Mouse (Mus musculus) liver, postnatal 0 days (tissue): Measurements from ENCODE around the gene Isg20.

Source experiments
- CTCF ChIP-seq: sonication (generic); IDR thresholded peaks from 2 replicates; pipeline ENCODE4 v1.5.1; 2016; ENCODE audit warnings: antibody characterized with exemption, low read depth
- EP300 ChIP-seq: IDR thresholded peaks from 2 replicates; pipeline ENCODE4 v1.6.1; 2016; ENCODE audit warnings: antibody characterized with exemption, low read depth, mild to moderate bottlenecking

- TF ChIP-seq CTCF, result no peak
- TF ChIP-seq EP300, result no peak
These were observed 18.1 kb upstream of the Isg20 start for GRCm38 (mm10) chr7:78895021-78895652.
